Mouse (Mus musculus) kidney, embryonic 14.5 days (tissue): ENCODE measurements around the gene Tnni3k. TPM values are rescaled to one million over a fixed set of nuclear protein-coding genes. Genes with fewer than 3 reads are reported as not detected.

Experiments
- ATAC-seq: fragments of 200-750 bp; cut with Nextera tagmentation; 2 replicates; pipeline ENCODE4 v1.8.0; 2017; ENCODE audit warnings: moderate number of reproducible peaks, mild to moderate bottlenecking, moderate TSS enrichment, moderate library complexity; ENCODE audit not compliant: low FRiP score, low TSS enrichment
- H3K27ac ChIP-seq: fragments of 300-500 bp; sonication (generic); 2 replicates; pipeline ENCODE4 v1.5.1; 2014; ENCODE audit warnings: low read depth, mild to moderate bottlenecking, low read length, moderate library complexity, mixed read lengths
- H3K27me3 ChIP-seq: fragments of 300-500 bp; sonication (generic); 2 replicates; pipeline ENCODE4 v1.6.1; 2014; ENCODE audit warnings: mild to moderate bottlenecking, low read length; ENCODE audit not compliant: control insufficient read depth, insufficient read depth
- H3K36me3 ChIP-seq: fragments of 300-500 bp; sonication (generic); 2 replicates; pipeline ENCODE4 v1.6.1; 2014; ENCODE audit warnings: low read length, mixed read lengths; ENCODE audit not compliant: control insufficient read depth, insufficient read depth
- H3K4me1 ChIP-seq: fragments of 300-500 bp; sonication (generic); 2 replicates; pipeline ENCODE4 v1.6.1; 2014; ENCODE audit warnings: low read length, mixed read lengths; ENCODE audit not compliant: control insufficient read depth, insufficient read depth
- H3K4me2 ChIP-seq: fragments of 300-500 bp; sonication (generic); replicated peaks from 2 replicates; pipeline ENCODE4 v1.6.1; 2014; ENCODE audit warnings: low read depth, mild to moderate bottlenecking, low read length
- H3K4me3 ChIP-seq: fragments of 300-500 bp; sonication (generic); 2 replicates; pipeline ENCODE4 v1.5.1; 2014; ENCODE audit warnings: mild to moderate bottlenecking, low read length
- H3K9ac ChIP-seq: fragments of 300-500 bp; sonication (generic); 2 replicates; pipeline ENCODE4 v1.6.1; 2014; ENCODE audit warnings: low read depth, mild to moderate bottlenecking, low read length, moderate library complexity
- H3K9me3 ChIP-seq: fragments of 300-500 bp; sonication (generic); 2 replicates; pipeline ENCODE4 v1.6.1; 2016; ENCODE audit warnings: low read length; ENCODE audit not compliant: control insufficient read depth
- WGBS: fragments of 180-500 bp; shearing (Covaris S2); extraction: QIAGEN DNeasy Blood & Tissue Kit; methylation state at CpG from one replicate; pipeline ENCODE4 v1.1.7; 2014; 5-methylcytosine and 5-hydroxymethylcytosine counted together
- polyA plus RNA-seq: library from polyadenylated mRNA; unstranded; fragments of >200 nt; fragmentation: Nextera tagmentation; extraction: Ambion mirVana; gene quantifications from 2 replicates; pipeline ENCODE4 v1.2.1, GENCODE M21; 2014

Tnni3k gene
- polyA plus RNA-seq, 1 experiment from 2014 or later, result not detected

DNA sequence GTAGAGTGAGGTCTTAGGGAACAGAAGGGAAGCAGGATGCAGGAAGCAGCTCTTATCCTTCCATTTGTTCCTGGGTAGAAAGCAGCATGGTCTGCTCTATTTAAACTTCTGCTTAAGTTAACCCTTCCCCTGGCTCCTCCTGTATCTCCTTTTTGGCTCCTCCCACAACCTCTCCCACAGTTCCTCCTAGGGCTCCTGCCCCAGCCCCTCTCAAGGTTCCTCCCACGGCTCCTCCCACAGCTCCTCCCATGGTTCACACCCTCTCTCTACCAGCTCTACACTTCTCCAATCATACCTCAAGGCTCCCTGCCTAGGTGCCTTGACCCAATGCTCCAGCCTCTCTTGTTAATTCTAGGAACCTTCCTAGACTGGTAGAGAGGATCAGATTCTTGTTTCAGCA, 242.3 kb downstream of the Tnni3k start:
- Histone ChIP-seq H3K27ac (no peak overlapping the region), H3K9ac (no peak overlapping the region), H3K4me1 (no peaks in the 10 kb centered on the region), H3K4me2 (no peak overlapping the region), H3K4me3 (no peak overlapping the region), H3K27me3 (0 out of 2 replicates have a peak, but pooled peaks cover 2% of the 10 kb centered on the region), H3K36me3 (no peaks in the 10 kb centered on the region), H3K9me3 (no peaks in the 10 kb centered on the region)
- ATAC-seq, result no peak
- WGBS, result 42% methylated on average over 1 of the region's 1 CpGs

DNA sequence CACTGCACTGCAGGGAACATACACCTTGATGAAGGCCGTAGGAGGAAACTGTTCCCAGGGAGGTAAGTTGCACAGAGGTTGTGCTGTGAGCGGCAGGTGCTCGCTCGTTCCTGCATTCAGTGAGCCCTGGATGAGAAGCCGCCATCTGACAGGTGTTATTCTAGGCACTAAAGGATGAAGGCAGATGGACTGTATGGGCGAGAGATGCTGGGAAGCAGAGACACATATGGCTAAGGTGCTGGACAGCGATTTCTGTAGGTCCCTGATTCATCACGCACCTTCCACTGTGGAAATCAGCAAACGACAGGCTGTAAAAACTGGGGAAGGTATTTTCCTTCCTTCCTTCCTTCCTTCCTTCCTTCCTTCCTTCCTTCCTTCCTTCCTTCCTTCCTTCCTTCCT, 243.4 kb downstream of the Tnni3k start:
- 63% methylated on average over 9 of the region's 9 CpGs for WGBS
- no peak overlapping the region for H3K9ac ChIP-seq
- H3K4me1 ChIP-seq, result no peaks in the 10 kb centered on the region
- ATAC-seq, result no peak
- H3K36me3 ChIP-seq, result no peaks in the 10 kb centered on the region
- no peak overlapping the region for H3K4me2 ChIP-seq
- 0 out of 2 replicates have a peak, but pooled peaks cover 2% of the 10 kb centered on the region for H3K27me3 ChIP-seq
- no peak overlapping the region for H3K27ac ChIP-seq
- no peak overlapping the region for H3K4me3 ChIP-seq
- no peaks in the 10 kb centered on the region for H3K9me3 ChIP-seq

DNA sequence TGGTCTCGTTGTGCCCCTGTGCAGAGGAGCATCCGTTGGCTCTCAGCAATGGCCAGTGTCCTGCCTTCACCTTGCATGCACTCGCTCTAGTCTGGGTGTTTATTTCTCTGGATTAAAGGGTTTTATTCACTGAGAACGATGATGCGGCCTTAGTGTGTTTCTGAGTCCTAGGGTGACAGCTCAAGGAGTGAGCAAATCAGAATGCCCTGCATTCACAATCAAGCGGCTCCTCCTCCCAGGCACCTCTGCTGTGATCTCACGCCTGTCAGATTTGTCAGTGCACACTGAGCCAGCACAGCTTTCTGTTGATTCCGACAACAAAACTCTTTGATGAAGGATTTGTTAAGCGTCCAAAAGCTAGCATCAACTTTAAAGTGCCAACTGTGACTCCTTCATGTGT, 243.9 kb downstream of the Tnni3k start:
- no peak overlapping the region for H3K4me3 ChIP-seq
- H3K9ac ChIP-seq, result no peak overlapping the region
- 49% methylated on average over 9 of the region's 9 CpGs for WGBS
- H3K36me3 ChIP-seq, result no peaks in the 10 kb centered on the region
- H3K27me3 ChIP-seq, result 0 out of 2 replicates have a peak, but pooled peaks cover 1% of the 10 kb centered on the region
- no peak for ATAC-seq
- H3K27ac ChIP-seq, result no peak overlapping the region
- H3K4me2 ChIP-seq, result no peak overlapping the region
- no peaks in the 10 kb centered on the region for H3K4me1 ChIP-seq
- no peaks in the 10 kb centered on the region for H3K9me3 ChIP-seq

DNA sequence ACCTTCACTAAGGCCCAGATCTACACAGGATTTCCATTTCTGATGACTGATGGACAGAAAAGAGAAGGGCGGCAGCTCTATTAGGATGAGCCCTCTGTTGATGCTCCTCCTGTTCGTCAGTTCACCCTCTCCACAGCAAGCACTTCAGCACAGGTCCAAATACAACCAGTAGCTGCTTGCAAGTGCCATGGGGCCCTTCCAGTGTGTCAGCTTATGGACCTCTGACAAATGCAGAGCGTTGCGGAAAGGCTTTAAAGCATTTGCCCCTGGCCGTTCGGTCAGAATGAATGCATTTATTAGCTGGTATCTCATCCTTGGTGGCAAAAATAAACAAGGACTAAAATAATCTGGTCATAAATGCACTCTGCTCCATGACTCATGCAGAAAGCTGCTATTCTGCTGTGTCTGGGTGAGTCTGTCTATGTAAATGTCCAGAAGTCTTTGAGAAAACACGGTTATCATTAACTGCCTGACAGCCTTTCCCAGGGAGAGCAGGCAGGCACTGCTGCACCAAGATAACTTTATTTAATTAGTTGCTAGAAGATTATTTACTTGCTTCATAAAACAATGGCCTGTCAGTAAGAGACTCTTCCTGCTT, 244.8 kb downstream of the Tnni3k start:
- H3K4me2 ChIP-seq, result no peak overlapping the region

DNA sequence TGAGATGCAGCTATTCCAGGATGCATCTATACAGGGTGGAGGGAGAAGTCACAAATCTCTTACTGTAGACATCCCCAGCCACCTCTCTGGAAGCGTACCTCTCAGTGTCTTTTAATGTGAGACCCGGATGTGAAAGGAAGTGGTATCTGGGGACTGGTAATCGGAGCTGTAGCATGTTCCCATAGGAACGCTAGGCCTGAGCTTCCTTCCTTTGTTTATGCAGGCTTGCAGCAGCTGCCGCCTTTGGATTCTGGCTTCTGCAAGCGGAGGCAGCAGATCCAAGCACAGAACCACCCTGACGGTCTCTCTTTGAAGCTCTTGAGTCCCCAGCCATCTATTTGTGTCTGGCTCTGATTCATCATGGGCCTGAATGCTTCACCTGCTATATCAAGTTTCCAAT, 248.6 kb downstream of the Tnni3k start:
- Histone ChIP-seq H3K4me2 (no peak overlapping the region), H3K9me3 (no peaks in the 10 kb centered on the region), H3K27ac (no peak overlapping the region), H3K27me3 (no peaks in the 10 kb centered on the region), H3K4me1 (no peaks in the 10 kb centered on the region), H3K4me3 (no peak overlapping the region), H3K9ac (no peak overlapping the region), H3K36me3 (no peaks in the 10 kb centered on the region)
- WGBS, result 9% methylated on average over 7 of the region's 7 CpGs
- peak; percentile 47; the same call in 1 of the 2 replicates for ATAC-seq

More for the DNA sequence above, 244.8 kb downstream of the Tnni3k start:
- Histone ChIP-seq H3K4me1 (no peaks in the 10 kb centered on the region), H3K27me3 (no peaks in the 10 kb centered on the region), H3K9ac (no peak overlapping the region), H3K4me3 (no peak overlapping the region), H3K27ac (no peak overlapping the region), H3K9me3 (no peaks in the 10 kb centered on the region), H3K36me3 (no peaks in the 10 kb centered on the region)
- no peak for ATAC-seq
- WGBS, result 63% methylated on average over 7 of the region's 7 CpGs

DNA sequence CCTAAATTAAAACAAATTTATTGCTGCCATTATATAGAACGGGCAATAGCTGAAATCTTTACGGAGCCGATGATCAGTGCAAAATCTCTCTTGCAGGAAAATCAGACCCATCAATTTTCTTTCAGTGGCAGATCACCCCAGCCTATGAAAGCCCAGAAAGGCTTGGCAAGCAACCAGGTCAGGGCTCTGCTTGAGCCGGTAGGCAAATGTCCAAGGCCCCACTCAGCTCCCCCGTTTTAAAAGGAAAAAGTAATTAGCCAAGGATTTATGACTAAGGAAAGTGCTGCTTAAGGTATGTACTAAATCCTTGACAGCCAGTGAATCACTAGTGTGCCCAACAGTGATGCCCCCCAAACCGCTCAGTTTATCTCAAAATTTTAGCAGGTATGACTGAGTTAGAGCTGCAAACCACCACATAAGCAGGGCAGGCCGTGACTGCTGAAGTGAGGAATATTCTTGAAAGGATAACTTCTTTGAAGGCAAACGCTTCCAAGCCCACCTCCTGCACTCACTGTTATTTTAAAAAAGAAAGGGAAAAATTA, 254.2 kb downstream of the Tnni3k start:
- no peak; the same call in 1 of the 2 replicates for ATAC-seq
- no peaks in the 10 kb centered on the region for H3K27me3 ChIP-seq
- 0 out of 2 replicates have a peak, but pooled peaks cover 3% of the 10 kb centered on the region for H3K4me1 ChIP-seq
- 39% methylated on average over 8 of the region's 8 CpGs for WGBS
- no peak overlapping the region for H3K9ac ChIP-seq
- no peak overlapping the region for H3K4me2 ChIP-seq
- H3K9me3 ChIP-seq, result no peaks in the 10 kb centered on the region
- no peaks in the 10 kb centered on the region for H3K36me3 ChIP-seq
- H3K27ac ChIP-seq, result no peak overlapping the region
- H3K4me3 ChIP-seq, result no peak overlapping the region

DNA sequence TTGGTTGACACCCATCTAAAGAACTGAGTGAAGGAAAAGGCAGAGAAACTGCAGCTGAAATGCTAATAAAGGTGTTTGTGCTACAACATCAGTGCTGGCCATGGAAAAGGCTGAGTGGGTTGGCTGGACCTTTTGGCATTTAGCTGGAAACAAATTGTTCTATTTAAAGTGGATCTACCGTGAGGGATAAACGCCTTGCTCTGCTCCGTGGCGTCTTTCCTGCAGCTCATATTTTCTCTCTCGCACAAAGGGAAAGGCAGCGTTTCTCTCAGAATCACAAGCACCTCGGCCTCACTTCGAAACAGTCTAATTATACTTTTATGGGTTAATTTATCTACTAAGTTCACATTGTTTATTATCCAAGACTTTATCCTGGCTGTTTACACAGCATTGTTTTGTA, 254.8 kb downstream of the Tnni3k start:
- no peak overlapping the region for H3K4me3 ChIP-seq
- H3K4me2 ChIP-seq, result 0 out of 2 replicates have a peak overlapping the region, but pooled peaks have one; percentile 3
- H3K27me3 ChIP-seq, result no peaks in the 10 kb centered on the region
- no peaks in the 10 kb centered on the region for H3K36me3 ChIP-seq
- no peak for ATAC-seq
- no peak overlapping the region for H3K9ac ChIP-seq
- no peaks in the 10 kb centered on the region for H3K9me3 ChIP-seq
- H3K27ac ChIP-seq, result no peak overlapping the region
- 0 out of 2 replicates have a peak, but pooled peaks cover 3% of the 10 kb centered on the region for H3K4me1 ChIP-seq
- WGBS, result 45% methylated on average over 8 of the region's 8 CpGs

DNA sequence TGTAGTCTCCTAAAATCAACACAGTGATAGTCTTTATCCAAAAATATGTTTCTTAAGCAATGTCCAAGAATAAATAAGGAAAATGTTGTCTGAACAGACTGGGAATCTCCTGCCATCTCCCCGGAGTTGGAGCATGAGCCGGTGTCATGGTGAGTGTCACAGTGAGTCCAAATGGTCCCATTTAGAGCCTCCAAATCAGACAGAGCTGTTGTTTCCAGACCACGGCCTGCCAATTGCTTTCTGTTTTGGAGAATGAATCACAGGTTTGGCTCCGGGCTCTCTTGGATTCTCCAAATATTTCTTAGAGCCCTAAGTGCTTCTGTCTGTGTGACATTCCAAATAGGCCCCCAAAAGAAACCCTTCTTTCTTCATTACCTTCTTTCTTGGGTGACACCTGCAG, 256.4 kb downstream of the Tnni3k start:
- Histone ChIP-seq H3K4me2 (no peak overlapping the region), H3K27me3 (no peaks in the 10 kb centered on the region), H3K27ac (no peak overlapping the region), H3K36me3 (no peaks in the 10 kb centered on the region), H3K9ac (no peak overlapping the region), H3K4me3 (no peak overlapping the region), H3K4me1 (0 out of 2 replicates have a peak, but pooled peaks cover 3% of the 10 kb centered on the region), H3K9me3 (no peaks in the 10 kb centered on the region)
- ATAC-seq, result no peak
- WGBS, result 73% methylated on average over 4 of the region's 4 CpGs

DNA sequence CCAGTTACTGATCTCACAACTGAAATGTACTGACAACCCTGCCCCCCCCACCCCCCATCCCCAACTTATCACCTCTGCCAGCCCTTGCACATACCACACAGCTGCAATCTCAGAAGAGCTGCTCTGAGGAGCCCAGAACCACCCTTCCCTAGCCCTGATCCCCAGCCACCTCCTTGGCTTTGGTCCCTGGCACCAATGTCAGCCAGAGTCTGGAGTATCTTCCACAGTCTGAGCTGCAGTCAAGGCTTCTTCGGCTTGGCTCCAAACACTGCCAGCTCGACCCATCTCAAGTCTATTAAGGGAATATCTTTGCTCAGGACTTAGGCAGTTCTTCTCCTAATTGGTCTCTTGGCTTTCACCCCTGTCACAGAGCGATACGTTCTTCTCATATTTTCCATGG, 261.6 kb downstream of the Tnni3k start:
- Histone ChIP-seq H3K36me3 (no peaks in the 10 kb centered on the region), H3K4me1 (no peaks in the 10 kb centered on the region), H3K4me2 (no peak overlapping the region), H3K9ac (no peak overlapping the region), H3K9me3 (no peaks in the 10 kb centered on the region), H3K27me3 (no peaks in the 10 kb centered on the region), H3K27ac (no peak overlapping the region), H3K4me3 (no peak overlapping the region)
- WGBS, result 84% methylated on average over 4 of the region's 4 CpGs
- ATAC-seq, result no peak
